Mouse (Mus musculus): ENCODE results near the gene Pxdc1. TPM values are rescaled to one million over a fixed set of nuclear protein-coding genes. Genes with fewer than 3 reads are reported as not detected.

The Pxdc1 gene
- total RNA-seq, 2 experiments from 2014 or later = 4.1 to 5.1 TPM

- DNase-seq = no peak
These were observed 56.5 kb downstream of the Pxdc1 start for GRCm38 (mm10) chr13:34596797-34597196.

Other genes with a start within 250 kb of the Pxdc1 start
- gene Fam50b, start 81.4 kb upstream of the Pxdc1 start, total RNA-seq (2021) = not detected
- 10 to 100 TPM; 76.2 to 94.2 TPM for gene Prpf4b, start 221.8 kb upstream of the Pxdc1 start, total RNA-seq (2021)